Mouse (Mus musculus) cerebellum, postnatal 10 days (tissue): Measurements from ENCODE around the gene Olfr904.
"Not testable (repeated sequence)": the region's sequence is repeated elsewhere in the genome, so short reads cannot be mapped to it uniquely, and the experiment has no call there.

Source experiments
- DNase-seq, 2 experiments: peaks; one replicate each; pipeline ENCODE4 v3.0.0; 2021; ENCODE audit warnings: mixed read lengths in 2 of 2

The Olfr904 gene

DNA sequence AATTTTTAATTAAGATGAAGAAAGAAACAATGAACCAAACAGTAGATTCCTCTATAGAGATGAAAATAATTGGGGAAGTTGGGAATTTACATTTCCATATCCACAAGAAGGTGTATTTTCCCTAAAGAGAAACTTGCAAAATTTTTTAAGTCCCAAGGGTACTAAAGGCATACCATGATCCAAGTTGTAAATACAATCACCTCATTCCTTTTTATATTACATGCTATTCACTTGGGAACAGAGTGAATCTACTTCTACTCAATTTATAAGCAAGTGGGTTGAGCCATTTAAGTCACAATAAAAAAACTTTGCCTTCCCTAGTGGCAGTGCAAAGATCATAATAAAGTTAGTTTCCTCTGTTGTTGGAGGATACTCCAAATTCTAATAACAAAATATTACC, at the start of gene Olfr904:
Gene Olfr904, plus strand, starts transcription at position 301 of the 400 bp plus-strand sequence.
- DNase-seq: no peak

- DNase-seq: not testable (repeated sequence)
Observed at GRCm38 (mm10) chr9:38413502-38413901, 49.4 kb upstream of the Olfr904 start.

- no peak for DNase-seq
Observed at GRCm38 (mm10) chr9:38423801-38424200, 39.1 kb upstream of the Olfr904 start.

DNA sequence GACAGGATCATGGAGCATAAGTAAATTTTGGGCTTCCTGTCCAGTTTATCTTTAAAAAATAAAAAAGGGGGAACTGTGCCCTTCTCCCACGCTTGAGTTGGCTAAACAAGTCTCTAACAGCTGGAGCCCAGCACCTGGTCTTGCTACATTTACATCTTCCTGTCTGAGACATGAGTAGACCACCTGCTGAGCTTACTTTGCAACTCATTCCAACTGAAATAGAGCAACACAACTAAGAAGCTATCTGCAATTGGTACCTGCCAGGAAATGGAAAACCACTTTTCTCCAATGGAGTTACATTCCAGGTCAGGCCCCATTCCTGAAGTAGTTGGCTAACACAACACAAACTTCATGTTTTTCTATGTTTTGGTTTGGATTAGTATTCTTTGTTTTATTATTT, 35.9 kb upstream of the Olfr904 start:
- no peak for DNase-seq

- no peak for DNase-seq
Observed at GRCm38 (mm10) chr9:38429155-38429554, 33.8 kb upstream of the Olfr904 start, which contains the start of gene Olfr901. Gene Olfr901 (plus strand): TSS chr9:38429455.

GRCm38 (mm10) chr9:38447352-38447751, 15.6 kb upstream of the Olfr904 start, which contains the start of gene Olfr902:
Gene Olfr902 (plus strand): TSS chr9:38447652.
- DNase-seq: no peak

DNA sequence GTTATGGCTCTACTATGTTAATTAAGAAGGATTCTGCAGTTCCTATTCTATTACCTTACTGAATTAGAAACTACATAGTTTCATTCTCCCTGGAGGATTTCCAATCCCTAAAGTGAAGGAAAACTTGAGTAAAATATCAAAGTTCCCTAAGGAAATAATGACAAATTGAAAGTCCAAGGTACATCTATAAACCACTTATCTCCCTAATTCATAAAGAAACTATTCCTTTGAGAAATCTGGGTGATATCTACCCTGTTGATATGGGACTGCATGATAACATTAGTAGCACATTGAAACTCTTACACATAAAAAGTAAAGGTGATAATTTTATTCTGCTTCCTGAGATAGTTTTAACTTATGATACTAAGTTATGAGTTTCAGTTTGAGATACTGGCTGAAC, 7.9 kb downstream of the Olfr904 start, which contains the start of gene Olfr905:
Gene Olfr905, plus strand, starts transcription at position 301 of the 400 bp plus-strand sequence.
- no peak for DNase-seq

DNA sequence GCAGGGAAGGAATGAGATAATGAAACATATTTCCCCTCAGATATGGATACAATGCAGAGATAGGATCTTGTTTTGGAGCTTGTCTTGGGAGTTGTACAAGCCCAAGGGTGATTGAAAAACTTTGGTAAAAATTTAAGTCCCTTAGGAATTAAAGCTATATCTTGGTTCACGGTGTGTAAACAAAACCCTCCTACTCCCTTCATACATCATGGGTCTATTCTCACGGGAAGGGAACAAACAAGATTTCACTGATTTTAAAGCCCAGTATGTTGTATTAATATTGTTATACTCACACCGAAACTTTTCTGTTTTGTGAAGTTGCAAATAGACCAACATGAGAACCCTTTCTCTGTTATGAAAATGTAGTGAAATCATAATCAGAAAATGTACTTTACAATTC, 23.8 kb downstream of the Olfr904 start, which contains the start of gene Olfr906:
Gene Olfr906, plus strand, starts transcription at position 301 of the 400 bp plus-strand sequence.
- DNase-seq: no peak

GRCm38 (mm10) chr9:38495501-38495900, 32.6 kb downstream of the Olfr904 start, which contains the start of gene Olfr907:
Gene Olfr907 (plus strand): TSS chr9:38495801.
- no peak for DNase-seq

DNA sequence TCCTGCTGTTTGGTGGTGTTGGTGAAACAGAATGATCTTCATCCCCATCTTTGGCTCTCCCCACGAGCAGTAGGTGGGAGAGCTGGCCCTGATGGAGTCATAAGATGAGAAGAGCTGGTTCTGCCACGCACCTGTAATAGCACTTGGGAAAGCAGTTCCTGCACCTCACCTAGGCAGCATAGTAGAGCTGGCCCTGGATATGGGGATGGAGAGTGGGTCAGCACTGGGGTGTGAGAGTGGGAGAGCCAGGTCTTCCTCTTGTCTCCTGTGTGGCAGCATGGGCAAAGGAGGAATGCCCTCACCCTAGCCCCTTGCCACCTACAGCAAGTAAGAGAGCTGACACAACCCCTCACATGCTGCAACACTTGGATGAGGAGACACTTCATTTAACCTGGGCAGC, 49.4 kb downstream of the Olfr904 start:
- no peak for DNase-seq
